Mouse (Mus musculus) lung, postnatal 14 days (tissue): ENCODE results near the gene Pcdh15.

Source experiments
- DNase-seq: peaks from one replicate; pipeline ENCODE4 v3.0.0; 2021

The Pcdh15 gene

DNA sequence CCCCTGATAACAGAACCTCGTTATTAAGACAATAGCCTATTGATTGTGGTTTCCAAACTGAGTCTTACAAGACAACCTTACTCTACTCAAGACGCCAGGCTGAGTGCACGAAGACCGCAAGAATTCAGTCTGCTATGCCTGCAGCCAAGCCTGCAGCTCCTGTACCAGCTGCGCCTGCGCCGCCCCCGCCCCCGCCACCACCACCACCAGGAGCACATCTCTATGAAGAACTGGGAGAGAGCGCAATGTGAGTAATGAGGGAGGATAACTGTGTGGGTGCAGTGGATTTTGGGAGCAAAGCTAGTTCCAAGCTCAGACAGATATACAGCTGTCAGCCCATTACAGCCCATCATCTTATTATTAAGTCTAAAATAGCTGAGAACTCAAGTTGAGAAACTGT is 1527.5 kb downstream of the Pcdh15 start:
- no peak for DNase-seq

DNA sequence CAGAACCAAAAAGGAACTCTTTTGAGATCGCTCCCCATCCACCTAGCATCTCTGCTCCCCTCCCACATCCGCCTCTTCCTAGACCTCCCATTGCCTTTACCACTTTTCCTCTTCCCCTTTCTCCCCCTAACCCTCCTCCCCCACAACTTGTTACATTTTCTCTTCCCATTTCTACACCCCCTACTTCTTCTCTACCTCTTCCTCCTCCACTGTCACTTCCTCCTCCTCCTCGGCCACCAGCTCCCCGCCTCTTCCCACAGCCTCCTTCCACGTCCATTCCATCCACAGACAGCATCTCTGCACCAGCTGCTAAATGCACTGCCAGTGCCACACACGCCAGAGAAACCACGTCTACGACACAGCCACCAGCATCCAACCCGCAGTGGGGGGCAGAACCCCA is 1532.2 kb downstream of the Pcdh15 start:
- DNase-seq, result no peak

DNA sequence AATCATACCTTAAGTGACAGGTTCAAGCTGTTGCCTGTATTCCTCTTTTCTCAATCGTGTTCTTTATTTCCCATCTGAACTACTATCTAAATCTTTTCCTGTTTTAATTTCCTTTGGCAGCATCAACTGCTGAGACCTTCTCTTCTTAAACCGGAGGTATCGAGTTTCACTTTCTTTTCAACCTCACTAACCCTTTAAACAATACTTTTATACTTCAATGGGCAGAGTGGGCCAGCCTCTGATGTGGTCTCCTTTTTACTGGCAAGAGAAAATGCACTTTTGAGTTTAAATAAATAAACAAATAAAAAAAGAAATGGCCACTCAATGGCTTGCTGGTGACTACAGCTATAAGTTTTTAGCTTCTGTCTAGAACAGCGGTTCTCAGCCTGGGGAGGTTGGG is 1537.9 kb downstream of the Pcdh15 start:
- no peak for DNase-seq

DNA sequence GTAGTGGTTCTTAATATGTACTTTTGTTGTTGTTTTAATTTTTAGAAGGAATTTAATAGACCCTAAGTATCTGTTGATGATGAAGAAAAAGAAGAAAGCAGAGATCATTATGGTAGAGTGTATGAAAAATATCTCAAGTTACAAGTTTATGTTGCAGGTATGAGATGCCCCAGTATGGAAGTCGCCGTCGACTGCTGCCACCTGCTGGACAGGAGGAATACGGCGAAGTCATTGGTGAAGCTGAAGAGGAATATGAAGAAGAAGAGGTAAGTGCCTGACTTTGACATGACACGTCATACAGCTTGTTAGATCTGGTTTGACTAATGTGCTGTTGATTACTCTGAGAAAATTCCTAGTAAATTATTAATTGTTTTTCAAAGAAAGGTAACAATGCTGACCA is 1543.0 kb downstream of the Pcdh15 start:
- peak; percentile 17 for DNase-seq

DNA sequence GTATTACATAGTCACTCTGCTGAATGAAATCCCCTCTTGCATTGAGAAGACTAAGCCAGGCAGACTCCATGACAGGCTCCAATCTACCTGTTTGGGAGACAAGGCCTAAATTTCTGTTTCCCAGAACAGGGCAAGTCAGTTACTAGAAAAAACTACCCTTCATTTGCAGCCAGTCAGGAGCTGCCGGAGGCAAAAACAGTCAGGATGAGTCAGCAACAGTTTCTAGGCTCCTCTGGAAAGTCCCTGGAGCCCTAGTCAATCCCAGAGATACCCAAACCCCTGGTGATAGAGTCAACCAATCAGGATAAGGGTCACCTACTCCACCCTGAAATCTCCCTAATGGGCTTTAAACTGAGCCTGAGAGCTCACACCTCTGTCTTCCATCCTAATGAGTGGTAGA is 1564.0 kb downstream of the Pcdh15 start:
- no peak for DNase-seq

DNA sequence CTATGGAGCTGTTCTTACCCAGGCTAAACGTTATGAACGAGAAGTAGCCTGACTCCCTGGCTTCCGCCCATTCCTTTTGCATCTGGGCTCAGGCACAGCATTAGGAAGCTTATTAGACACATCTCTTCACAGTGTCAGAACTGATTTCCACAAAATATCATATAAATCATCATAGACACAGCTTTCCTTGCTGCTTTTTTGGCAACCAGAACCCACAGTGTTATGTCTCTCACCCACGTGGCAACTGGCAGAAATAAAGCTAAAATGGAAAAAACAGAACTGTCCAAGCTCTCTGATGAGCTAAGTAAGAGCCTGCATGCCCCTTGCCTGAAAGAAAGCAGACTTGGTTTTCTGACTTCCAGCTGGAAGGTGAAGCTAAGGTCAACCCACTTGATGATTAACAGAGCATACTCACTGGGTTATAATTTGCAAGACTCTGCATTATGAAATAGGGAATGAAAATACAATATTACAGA is 1580.9 kb downstream of the Pcdh15 start:
- no peak for DNase-seq

DNA sequence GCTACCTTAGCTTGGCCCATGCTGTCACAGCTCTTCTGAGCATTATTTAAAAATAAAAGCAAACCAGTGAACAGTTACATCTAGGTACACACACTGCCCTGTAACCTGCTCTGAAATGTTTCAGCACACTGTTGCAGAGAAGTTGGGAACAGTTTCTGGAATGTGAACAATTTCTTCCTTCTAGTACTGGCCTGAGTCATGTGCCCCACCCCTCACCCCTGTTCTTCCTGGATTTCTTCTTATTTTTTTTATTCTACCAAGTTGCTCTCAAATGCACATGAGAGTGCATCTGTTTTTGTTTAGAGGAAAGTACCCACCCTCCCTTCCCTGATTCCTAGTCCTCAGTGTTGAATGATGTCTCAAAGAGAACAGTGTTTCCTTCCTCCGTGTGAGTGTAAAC is 1581.4 kb downstream of the Pcdh15 start:
- no peak for DNase-seq
